Mouse (Mus musculus): ENCODE results near the gene Fdxacb1.

GRCm38 (mm10) chr9:50775662-50776126 lies 7.7 kb downstream of the Fdxacb1 start:
- TF ChIP-seq CTCF (IDR thresholded peaks at IDR 0.05; ENCODE audit: borderline replicate concordance, insufficient read depth, low read length) (no peak), POLR2A (IDR thresholded peaks at IDR 0.05; ENCODE audit: low read depth, low read length) (0 out of 2 replicates have a peak, but pooled peaks have one; percentile 11)

All from embryonic fibroblast, embryonic 13.5 days (primary cell).